Mouse (Mus musculus): ENCODE measurements around the gene Stk4. TPM values are rescaled to one million over a fixed set of nuclear protein-coding genes. Genes with fewer than 3 reads are reported as not detected.

Gene Stk4
- polyA plus RNA-seq, 1 experiment from 2014 or later: 80.1 TPM

DNA sequence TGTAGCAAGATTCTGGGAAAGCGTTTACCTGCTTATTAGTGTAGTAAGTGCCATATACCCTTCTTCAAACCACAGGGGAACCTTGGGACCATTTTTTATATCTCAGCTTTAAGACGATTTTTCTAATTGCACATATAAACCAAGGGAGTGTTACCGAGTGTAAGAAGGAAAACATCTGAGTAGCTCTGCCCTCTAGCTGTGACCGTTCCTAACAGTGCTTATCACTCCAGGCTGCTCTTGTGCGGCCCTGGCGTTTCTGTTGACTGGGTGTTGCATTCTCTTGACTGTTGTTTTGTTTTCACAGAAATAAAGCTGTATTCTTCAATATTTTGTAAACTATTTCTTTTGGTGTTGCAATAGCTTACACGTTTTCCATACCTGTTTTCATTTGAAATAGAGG is 24.0 kb downstream of the Stk4 start:
- no peak overlapping the region for H3K27ac ChIP-seq
- H3K36me3 ChIP-seq (ENCODE audit: inconsistent target): peaks cover 36% of the 10 kb centered on the region
- peaks cover 84% of the 10 kb centered on the region for H3K79me2 ChIP-seq (ENCODE audit: inconsistent target)
- 43% methylated on average over 7 of the region's 7 CpGs for WGBS (ENCODE audit: missing documents)
- H3K4me3 ChIP-seq (ENCODE audit: inconsistent target): no peak overlapping the region

DNA sequence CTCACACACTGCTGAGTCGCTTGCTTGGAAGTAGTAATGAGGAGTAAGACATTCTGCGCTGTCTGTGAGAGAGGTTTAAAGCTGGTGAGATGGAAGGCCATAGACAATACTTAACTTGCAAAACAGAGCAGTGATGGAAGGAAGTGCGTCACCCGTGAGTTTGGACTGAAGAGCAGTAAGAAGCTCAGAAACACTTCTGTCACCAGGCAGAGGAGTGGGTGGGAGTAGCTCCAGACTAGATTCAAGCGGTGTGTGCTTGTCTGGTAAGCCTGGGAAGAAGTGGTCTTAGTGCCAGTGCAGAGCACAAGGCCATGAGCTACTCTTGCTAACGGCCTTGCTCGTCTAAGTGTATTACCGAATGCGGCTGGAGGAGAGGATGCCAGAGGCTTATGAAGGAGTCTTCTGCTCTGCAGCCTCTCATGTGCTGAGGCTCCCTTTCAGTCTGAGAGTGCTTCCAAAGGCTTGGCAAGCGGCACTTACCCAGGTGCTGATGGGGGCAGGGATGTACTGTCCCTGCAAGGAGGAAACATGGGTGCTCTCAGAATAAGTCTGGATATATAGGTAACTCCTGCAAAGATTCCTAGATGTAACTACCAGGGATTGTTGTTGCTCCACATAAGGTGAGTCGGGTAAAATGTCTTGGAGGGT is 28.6 kb downstream of the Stk4 start:
- Histone ChIP-seq H3K27ac (no peak overlapping the region), H3K79me2 (ENCODE audit: inconsistent target) (peaks cover 38% of the 10 kb centered on the region), H3K4me3 (ENCODE audit: inconsistent target) (no peak overlapping the region), H3K36me3 (ENCODE audit: inconsistent target) (peaks cover 71% of the 10 kb centered on the region)
- WGBS (ENCODE audit: missing documents): 95% methylated on average over 8 of the region's 11 CpGs

DNA sequence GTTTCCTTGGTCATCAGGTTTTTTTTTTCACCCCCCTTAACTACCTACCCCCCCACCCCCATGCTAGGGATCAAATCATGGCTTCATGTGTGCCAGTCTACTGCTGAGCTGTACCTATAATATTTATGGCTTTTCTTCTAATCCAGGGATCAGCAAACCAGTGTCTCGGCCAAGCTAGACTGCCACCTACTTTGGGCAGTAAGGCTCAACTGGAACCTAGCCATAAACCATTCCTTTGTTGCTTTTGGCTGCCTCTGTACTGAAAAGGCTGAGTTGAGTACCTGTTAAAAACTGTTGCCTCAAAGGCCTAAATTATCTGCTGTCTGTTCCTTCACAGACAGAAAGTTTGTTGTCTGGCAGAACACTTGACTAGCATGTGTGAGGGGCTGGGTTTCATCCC is 31.8 kb downstream of the Stk4 start:
- Histone ChIP-seq H3K36me3 (ENCODE audit: inconsistent target) (peaks cover 92% of the 10 kb centered on the region), H3K4me3 (ENCODE audit: inconsistent target) (no peak overlapping the region), H3K27ac (no peak overlapping the region), H3K79me2 (ENCODE audit: inconsistent target) (peaks cover 39% of the 10 kb centered on the region; the same call in 1 of the 2 replicates)
- WGBS (ENCODE audit: missing documents): 100% methylated on average over 1 of the region's 1 CpGs

DNA sequence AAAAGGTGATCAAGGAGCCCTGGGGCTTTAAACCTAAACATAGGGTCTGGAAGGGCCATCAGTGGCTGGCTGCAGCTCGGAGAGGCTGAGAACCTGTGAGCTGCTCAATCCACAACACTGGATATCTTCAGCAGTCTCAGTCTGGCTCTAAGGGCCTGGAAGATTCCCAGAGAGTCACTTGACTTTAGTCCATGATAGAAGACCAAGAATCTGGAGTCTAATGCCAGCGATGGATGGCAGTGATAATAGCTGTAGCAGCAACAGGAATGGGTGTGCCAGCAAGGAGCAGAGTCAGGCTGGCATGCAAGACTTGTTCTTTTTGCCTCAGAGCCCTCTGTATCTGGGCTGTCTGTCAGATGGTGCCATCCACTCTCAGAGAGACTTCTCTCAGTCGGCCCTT is 32.2 kb downstream of the Stk4 start:
- no peak overlapping the region for H3K4me3 ChIP-seq (ENCODE audit: inconsistent target)
- peaks cover 44% of the 10 kb centered on the region; the same call in 1 of the 2 replicates for H3K79me2 ChIP-seq (ENCODE audit: inconsistent target)
- 94% methylated on average over 3 of the region's 3 CpGs for WGBS (ENCODE audit: missing documents)
- peaks cover 94% of the 10 kb centered on the region for H3K36me3 ChIP-seq (ENCODE audit: inconsistent target)
- H3K27ac ChIP-seq: no peak overlapping the region

DNA sequence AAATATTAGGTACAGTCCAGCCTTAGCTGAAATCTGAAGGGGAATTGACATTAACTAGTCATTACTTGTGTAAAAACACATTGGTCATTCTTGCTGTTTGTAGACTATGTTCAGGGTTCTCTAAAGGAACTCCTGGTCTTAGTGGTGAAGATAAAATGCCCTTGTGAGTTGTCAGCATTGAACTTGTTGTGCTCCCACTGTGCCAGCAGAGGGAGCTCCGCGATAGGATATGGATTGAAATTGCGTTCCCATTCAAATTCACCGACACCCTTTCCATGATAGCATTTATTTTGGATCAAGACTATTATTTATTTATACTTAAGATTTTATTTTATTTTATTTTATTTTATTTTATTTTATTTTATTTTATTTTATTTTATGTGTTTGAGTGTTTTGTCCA is 33.4 kb downstream of the Stk4 start:
- peaks cover 55% of the 10 kb centered on the region; the same call in 1 of the 2 replicates for H3K79me2 ChIP-seq (ENCODE audit: inconsistent target)
- H3K36me3 ChIP-seq (ENCODE audit: inconsistent target): peaks cover 89% of the 10 kb centered on the region
- WGBS (ENCODE audit: missing documents): 73% methylated on average over 4 of the region's 4 CpGs
- H3K4me3 ChIP-seq (ENCODE audit: inconsistent target): no peak overlapping the region
- H3K27ac ChIP-seq: no peak overlapping the region

DNA sequence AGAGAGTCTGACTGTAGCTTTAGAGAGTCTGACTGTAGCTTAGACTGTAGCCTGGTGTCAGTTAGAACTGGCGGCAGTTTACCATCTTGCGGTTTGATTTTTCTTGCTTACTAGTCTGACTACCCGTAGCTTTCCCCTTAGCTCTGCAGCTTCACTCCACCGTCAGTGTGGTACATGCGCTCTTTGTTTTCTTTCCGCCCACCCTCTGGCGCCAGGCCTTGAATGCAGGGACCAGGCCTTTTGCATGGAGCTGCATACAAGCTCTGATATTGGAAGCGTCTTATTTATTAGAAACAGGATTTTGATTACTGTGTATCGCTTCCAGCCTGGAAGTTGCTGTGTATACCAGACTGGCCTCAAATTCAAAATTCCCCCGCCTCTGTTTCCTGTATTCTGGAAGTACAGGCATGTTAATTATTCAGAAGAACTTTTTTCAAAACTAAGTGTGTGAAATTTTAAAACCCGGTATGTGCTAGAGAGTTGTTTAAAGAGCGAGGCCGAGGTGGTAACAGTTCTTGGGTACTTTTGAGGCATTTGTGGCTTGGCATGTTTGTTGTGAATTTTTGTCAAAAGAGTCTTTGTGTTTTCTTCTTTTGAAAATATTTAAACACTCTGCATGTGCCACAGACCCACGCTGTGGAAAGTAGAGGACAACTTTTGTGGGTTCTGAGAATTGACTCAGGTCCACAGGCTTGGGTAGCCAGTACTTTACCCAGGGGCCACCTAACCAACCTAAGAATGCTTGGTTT is 36.3 kb downstream of the Stk4 start:
- Histone ChIP-seq H3K4me3 (ENCODE audit: inconsistent target) (no peak overlapping the region), H3K36me3 (ENCODE audit: inconsistent target) (peaks cover 76% of the 10 kb centered on the region), H3K27ac (no peak overlapping the region), H3K79me2 (ENCODE audit: inconsistent target) (peaks cover 76% of the 10 kb centered on the region; the same call in 1 of the 2 replicates)
- WGBS (ENCODE audit: missing documents): 92% methylated on average over 14 of the region's 14 CpGs

DNA sequence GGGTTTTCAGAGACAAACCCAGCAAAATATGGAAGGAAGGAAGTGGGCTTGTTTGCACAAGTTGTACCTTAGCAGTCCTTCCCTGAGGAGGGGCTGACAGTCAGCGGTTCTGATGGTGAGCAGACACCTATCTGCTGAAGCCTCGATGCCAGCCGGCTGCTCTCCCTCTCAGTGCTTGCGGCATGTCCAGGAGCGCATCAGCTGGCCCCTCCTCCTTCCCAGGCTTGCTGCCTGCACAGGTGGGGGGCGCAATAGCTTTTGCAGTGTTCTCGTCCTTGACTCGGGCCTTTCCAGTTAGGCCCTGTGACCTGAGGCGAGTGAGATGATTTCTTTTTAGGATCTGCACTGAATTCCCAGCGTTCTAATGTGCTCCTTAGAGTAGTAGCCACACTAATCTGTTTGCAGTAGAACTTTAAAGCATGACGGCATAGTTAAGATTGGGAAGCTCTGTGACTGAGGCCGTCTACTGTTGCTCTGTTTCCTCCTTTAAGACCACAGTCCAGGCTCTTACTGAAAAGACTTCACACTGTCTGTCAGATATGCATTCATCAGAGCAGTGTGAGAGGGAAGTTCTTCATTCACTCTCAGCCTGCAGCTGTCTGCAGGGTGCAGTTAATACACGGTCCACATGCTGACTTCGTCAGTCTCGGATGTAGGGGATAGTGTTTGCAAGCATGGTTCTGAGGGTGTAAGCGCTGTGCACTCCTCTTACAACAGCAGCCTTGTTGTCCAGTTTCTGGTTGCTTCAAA is 37.2 kb downstream of the Stk4 start:
- H3K27ac ChIP-seq: no peak overlapping the region
- H3K79me2 ChIP-seq (ENCODE audit: inconsistent target): peaks cover 85% of the 10 kb centered on the region; the same call in 1 of the 2 replicates
- H3K4me3 ChIP-seq (ENCODE audit: inconsistent target): no peak overlapping the region
- H3K36me3 ChIP-seq (ENCODE audit: inconsistent target): peaks cover 76% of the 10 kb centered on the region
- 85% methylated on average over 14 of the region's 16 CpGs for WGBS (ENCODE audit: missing documents)

DNA sequence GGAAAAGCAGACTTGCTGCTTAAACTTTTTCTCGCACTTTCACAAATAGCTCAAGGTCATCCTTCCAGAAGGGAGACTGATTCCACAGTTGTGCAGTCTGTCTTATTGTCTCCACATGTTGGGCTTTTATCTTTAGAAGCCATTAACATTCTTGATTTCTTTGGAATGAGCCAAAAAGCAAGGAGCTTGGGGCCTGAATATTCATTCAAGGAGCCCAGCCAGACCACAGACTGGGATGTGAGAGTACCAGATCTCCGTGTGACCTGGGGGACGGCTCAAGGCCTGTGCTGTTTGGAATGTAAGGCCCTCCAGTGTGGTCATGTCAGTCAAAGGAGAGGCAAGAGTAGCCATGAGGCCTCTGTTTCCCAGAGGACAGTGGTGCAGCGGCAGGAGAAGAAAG is 38.4 kb downstream of the Stk4 start:
- Histone ChIP-seq H3K27ac (no peak overlapping the region), H3K4me3 (ENCODE audit: inconsistent target) (no peak overlapping the region), H3K36me3 (ENCODE audit: inconsistent target) (peaks cover 75% of the 10 kb centered on the region), H3K79me2 (ENCODE audit: inconsistent target) (peaks cover 97% of the 10 kb centered on the region; the same call in 1 of the 2 replicates)
- 94% methylated on average over 4 of the region's 4 CpGs for WGBS (ENCODE audit: missing documents)

DNA sequence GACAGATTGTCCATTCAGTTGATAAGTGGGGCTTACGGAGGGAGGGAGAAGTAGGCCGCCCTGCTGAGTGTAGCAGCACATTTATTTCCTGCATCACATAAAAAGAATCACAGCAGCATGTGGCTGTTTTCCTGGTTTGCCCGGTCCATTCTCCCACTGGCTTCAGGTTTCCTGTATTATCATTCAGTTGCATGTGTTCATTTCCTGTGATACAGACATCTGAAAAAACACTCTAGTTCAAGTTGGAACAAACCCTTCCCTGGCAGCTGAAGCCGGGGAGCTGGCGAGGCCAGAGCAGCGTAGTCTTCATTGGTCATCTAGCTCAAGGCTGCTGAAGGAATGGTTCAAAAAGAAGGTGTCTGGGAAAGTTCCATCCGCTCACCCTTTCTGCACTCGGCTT is 41.4 kb downstream of the Stk4 start:
- 95% methylated on average over 8 of the region's 8 CpGs for WGBS (ENCODE audit: missing documents)
- Histone ChIP-seq H3K4me3 (ENCODE audit: inconsistent target) (no peak overlapping the region), H3K27ac (no peak overlapping the region), H3K79me2 (ENCODE audit: inconsistent target) (peaks cover 99% of the 10 kb centered on the region; the same call in 1 of the 2 replicates), H3K36me3 (ENCODE audit: inconsistent target) (peaks cover 77% of the 10 kb centered on the region)

DNA sequence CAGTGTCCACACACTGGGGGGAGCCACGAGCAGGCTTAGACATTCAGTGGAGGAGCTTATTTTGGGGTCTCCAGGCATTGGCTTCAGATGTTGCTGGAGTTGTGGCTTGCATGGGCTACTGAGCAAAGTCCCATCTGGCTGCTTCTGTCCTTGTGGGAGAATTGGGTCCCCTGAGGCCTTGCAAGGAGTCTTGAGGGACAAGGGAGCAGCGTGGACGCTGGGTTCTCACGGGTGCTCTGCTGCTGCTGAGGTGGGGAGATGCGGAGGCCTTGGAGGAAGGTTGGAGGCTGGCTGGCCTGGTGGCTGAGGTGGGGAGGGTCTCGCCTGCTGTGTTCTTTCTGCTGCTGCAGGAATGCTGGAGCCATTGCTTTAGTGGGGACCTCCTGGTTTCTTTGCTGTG is 43.9 kb downstream of the Stk4 start:
- Histone ChIP-seq H3K27ac (no peak overlapping the region), H3K36me3 (ENCODE audit: inconsistent target) (peaks cover 80% of the 10 kb centered on the region), H3K79me2 (ENCODE audit: inconsistent target) (peaks cover 76% of the 10 kb centered on the region; the same call in 1 of the 2 replicates), H3K4me3 (ENCODE audit: inconsistent target) (no peak overlapping the region)
- WGBS (ENCODE audit: missing documents): 97% methylated on average over 6 of the region's 6 CpGs

DNA sequence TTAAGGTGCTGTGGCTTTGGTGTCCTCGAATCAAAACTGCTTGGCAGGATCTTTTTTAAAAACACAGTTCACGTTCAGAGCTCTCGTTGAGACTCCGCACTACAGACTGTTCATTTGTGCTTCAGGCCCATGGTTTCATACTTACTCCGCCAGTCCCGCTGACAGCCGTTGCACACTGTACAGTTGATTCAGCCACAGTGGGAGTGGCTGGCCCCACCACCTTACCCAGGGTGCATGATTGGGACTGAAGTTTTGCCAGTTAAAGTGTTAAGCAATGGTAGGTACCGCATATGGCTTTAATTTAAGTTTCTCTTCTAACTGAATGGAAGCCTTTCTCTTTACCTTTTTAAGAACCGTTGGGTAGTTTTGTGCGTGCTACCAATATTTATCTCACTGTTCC is 45.4 kb downstream of the Stk4 start:
- peaks cover 61% of the 10 kb centered on the region; the same call in 1 of the 2 replicates for H3K79me2 ChIP-seq (ENCODE audit: inconsistent target)
- H3K27ac ChIP-seq: no peak overlapping the region
- H3K36me3 ChIP-seq (ENCODE audit: inconsistent target): peaks cover 82% of the 10 kb centered on the region
- no peak overlapping the region for H3K4me3 ChIP-seq (ENCODE audit: inconsistent target)
- WGBS (ENCODE audit: missing documents): 90% methylated on average over 10 of the region's 10 CpGs

DNA sequence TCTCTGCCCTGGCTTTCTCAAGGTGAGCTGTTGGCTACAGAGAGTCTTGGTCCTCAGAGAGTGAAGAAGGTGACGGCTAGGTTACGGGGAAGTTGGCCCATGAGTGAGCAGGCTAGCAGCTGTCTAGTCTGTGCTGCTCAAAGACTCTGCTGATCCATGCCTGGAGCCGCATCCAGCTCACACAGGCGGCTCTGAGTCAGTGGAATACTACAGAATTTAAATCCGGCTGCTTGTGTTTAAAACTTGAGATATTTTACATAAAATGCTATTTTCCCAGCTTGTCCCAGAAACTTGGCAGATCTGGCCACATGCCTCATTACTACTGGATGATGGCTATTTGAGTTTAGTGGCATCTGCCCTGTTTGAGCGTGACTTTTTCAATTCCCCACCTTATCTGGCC is 49.4 kb downstream of the Stk4 start:
- Histone ChIP-seq H3K27ac (no peak overlapping the region), H3K4me3 (ENCODE audit: inconsistent target) (no peak overlapping the region), H3K79me2 (ENCODE audit: inconsistent target) (peaks cover 23% of the 10 kb centered on the region; the same call in 1 of the 2 replicates), H3K36me3 (ENCODE audit: inconsistent target) (peaks cover 75% of the 10 kb centered on the region)
- WGBS (ENCODE audit: missing documents): 95% methylated on average over 6 of the region's 6 CpGs

DNA sequence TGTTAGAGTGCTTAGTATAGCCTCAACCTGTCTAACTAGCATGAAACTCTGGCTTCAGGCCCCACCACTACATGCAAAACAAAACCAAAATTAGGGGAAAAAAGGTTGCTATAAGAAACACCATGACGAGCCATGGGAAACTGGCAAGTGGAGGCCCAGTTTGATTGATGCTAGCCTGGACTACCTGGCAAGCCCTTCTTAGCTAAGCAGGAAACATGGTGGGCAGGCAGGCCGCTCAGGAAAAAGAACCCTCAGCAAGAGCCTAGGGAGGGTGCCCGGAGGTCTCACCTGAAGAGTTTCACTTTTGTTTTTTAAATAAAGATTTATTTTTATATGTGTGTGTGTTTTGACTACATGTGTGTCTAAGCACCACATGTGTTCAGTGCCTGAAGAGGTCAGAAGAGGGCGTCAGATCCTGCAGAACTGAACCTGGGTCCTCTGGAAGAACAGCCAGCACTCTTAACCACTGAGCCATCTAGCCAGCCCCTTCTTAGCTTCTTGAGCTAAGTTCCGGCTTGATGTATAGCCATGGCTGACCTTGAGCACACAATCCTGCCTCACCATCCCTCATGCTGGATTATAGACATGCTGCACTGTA is 53.1 kb downstream of the Stk4 start:
- peaks cover 19% of the 10 kb centered on the region; the same call in 1 of the 2 replicates for H3K79me2 ChIP-seq (ENCODE audit: inconsistent target)
- H3K4me3 ChIP-seq (ENCODE audit: inconsistent target): no peak overlapping the region
- H3K27ac ChIP-seq: no peak overlapping the region
- H3K36me3 ChIP-seq (ENCODE audit: inconsistent target): peaks cover 73% of the 10 kb centered on the region
- 79% methylated on average over 5 of the region's 5 CpGs for WGBS (ENCODE audit: missing documents)

DNA sequence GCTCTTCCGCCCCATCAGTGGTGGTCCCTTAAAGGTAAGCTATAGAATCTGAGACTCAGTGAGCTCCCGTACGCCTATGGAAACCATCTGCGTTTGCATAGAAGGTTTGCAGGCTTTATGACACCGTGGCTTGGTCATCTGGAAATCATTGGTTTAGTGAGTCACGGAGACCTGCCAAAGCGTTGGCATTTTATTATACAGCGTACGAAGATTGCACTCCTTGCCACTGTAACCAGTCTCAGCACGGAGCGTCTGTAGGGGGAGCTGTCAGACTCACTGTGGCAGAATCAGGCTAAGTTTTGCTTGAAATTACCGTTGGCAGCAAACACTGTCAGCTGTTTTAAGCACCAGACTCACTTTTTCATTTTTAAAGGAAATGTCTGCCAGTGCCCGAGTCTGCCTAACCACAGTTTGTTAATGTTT is 56.4 kb downstream of the Stk4 start:
- peaks cover 75% of the 10 kb centered on the region for H3K36me3 ChIP-seq (ENCODE audit: inconsistent target)
- peaks cover 19% of the 10 kb centered on the region; the same call in 1 of the 2 replicates for H3K79me2 ChIP-seq (ENCODE audit: inconsistent target)
- WGBS (ENCODE audit: missing documents): 77% methylated on average over 13 of the region's 13 CpGs
- H3K4me3 ChIP-seq (ENCODE audit: inconsistent target): no peak overlapping the region
- H3K27ac ChIP-seq: no peak overlapping the region

All from macrophage (primary cell).